Mouse (Mus musculus) kidney, adult 18-20 months (tissue): ENCODE results near the gene Milr1.
A peak's percentile ranks its signal among the peaks of the same experiment; 100 is the strongest.

Experiments used
- DNase-seq: peaks from one replicate; pipeline ENCODE4 v3.0.0; 2021

Milr1 gene

GRCm38 (mm10) chr11:106815331-106815730 is 64.3 kb downstream of the Milr1 start:
- no peak for DNase-seq

GRCm38 (mm10) chr11:106815761-106816160 is 64.7 kb downstream of the Milr1 start:
- no peak for DNase-seq

GRCm38 (mm10) chr11:106816316-106816715 is 65.3 kb downstream of the Milr1 start:
- DNase-seq: no peak

GRCm38 (mm10) chr11:106817156-106817555 is 66.1 kb downstream of the Milr1 start:
- no peak for DNase-seq

GRCm38 (mm10) chr11:106817808-106818207 is 66.8 kb downstream of the Milr1 start:
- DNase-seq: no peak

GRCm38 (mm10) chr11:106818341-106818740 is 67.3 kb downstream of the Milr1 start:
- DNase-seq: peak; percentile 33
